Mouse (Mus musculus) ovary, postnatal 14 days (tissue): Measurements from ENCODE around the gene Tmprss13.

Experiments used
- DNase-seq: peaks from one replicate; pipeline ENCODE4 v3.0.0; 2022; ENCODE audit warnings: low spot score

Gene Tmprss13

GRCm38 (mm10) chr9:45318855-45319254 lies at the start of gene Tmprss13:
Tmprss13 (plus strand) TSS chr9:45319100.
- DNase-seq, result no peak

GRCm38 (mm10) chr9:45272213-45272612 lies 46.7 kb upstream of the Tmprss13 start:
- no peak for DNase-seq

- DNase-seq, result no peak
Observed at GRCm38 (mm10) chr9:45274218-45274617, 44.7 kb upstream of the Tmprss13 start.

- DNase-seq, result no peak
Observed at GRCm38 (mm10) chr9:45274635-45275034, 44.3 kb upstream of the Tmprss13 start.

GRCm38 (mm10) chr9:45280059-45280458 lies 38.8 kb upstream of the Tmprss13 start:
- no peak for DNase-seq

GRCm38 (mm10) chr9:45280891-45281290 lies 38.0 kb upstream of the Tmprss13 start:
- DNase-seq, result no peak

- DNase-seq, result no peak
Observed at GRCm38 (mm10) chr9:45282466-45282865, 36.4 kb upstream of the Tmprss13 start.

- no peak for DNase-seq
Observed at GRCm38 (mm10) chr9:45291481-45292168, 27.3 kb upstream of the Tmprss13 start.

- DNase-seq, result no peak
Observed at GRCm38 (mm10) chr9:45294210-45295011, 24.5 kb upstream of the Tmprss13 start.

- no peak for DNase-seq
Observed at GRCm38 (mm10) chr9:45299231-45300006, 19.5 kb upstream of the Tmprss13 start.

- DNase-seq, result peak; percentile 96
Observed at GRCm38 (mm10) chr9:45300422-45301104, 18.3 kb upstream of the Tmprss13 start.

- no peak for DNase-seq
Observed at GRCm38 (mm10) chr9:45301771-45302170, 17.1 kb upstream of the Tmprss13 start.

- no peak for DNase-seq
Observed at GRCm38 (mm10) chr9:45306746-45307410, 12.0 kb upstream of the Tmprss13 start.

- no peak for DNase-seq
Observed at GRCm38 (mm10) chr9:45308521-45308920, 10.4 kb upstream of the Tmprss13 start.

GRCm38 (mm10) chr9:45311858-45312257 lies 7.0 kb upstream of the Tmprss13 start:
- DNase-seq, result no peak

- DNase-seq, result no peak
Observed at GRCm38 (mm10) chr9:45313913-45314312, 5.0 kb upstream of the Tmprss13 start.

GRCm38 (mm10) chr9:45317635-45318034 lies 1.3 kb upstream of the Tmprss13 start:
- peak; percentile 49 for DNase-seq

GRCm38 (mm10) chr9:45321465-45321864 lies 2.6 kb downstream of the Tmprss13 start:
- no peak for DNase-seq

- DNase-seq, result no peak
Observed at GRCm38 (mm10) chr9:45321946-45322430, 3.1 kb downstream of the Tmprss13 start.

- no peak for DNase-seq
Observed at GRCm38 (mm10) chr9:45326390-45326789, 7.5 kb downstream of the Tmprss13 start.

- no peak for DNase-seq
Observed at GRCm38 (mm10) chr9:45328263-45328662, 9.4 kb downstream of the Tmprss13 start.
